Mouse (Mus musculus) layer of hippocampus, postnatal 25 days (tissue): ENCODE results near the gene Acsl3. TPM values are rescaled to one million over a fixed set of nuclear protein-coding genes. Genes with fewer than 3 reads are reported as not detected.

ENCODE experiments used
- DNase-seq, 2 experiments: peaks; one replicate each; pipeline ENCODE4 v3.0.0; 2022; ENCODE audit warnings: mixed read lengths in 2 of 2, low spot score in 1 of 2; ENCODE audit errors: extremely low spot score in 1 of 2
- total RNA-seq, 2 experiments: library from RNA; stranded (reverse); gene quantifications; 2 replicates each; pipeline ENCODE4 v1.2.3; 2021

Acsl3 gene
- total RNA-seq, result 100 to 1,000 TPM; 166 to 194 TPM

- peak; percentile 89 to 95 for DNase-seq
These were observed at the start of gene Acsl3, which contains the start of gene Utp14b for GRCm38 (mm10) chr1:78657671-78658440. Gene Acsl3 (plus strand): TSS chr1:78657825. Gene Utp14b (plus strand): TSS chr1:78658038.

GRCm38 (mm10) chr1:78609134-78609907, 48.3 kb upstream of the Acsl3 start:
- DNase-seq, result no peak

GRCm38 (mm10) chr1:78611039-78611438, 46.6 kb upstream of the Acsl3 start:
- DNase-seq, result no peak

GRCm38 (mm10) chr1:78612959-78613358, 44.7 kb upstream of the Acsl3 start:
- DNase-seq, result no peak

- DNase-seq, result no peak
These were observed 33.3 kb upstream of the Acsl3 start for GRCm38 (mm10) chr1:78624352-78624751.

- no peak for DNase-seq
These were observed 23.1 kb upstream of the Acsl3 start for GRCm38 (mm10) chr1:78634486-78634885.

- no peak for DNase-seq
These were observed 16.8 kb upstream of the Acsl3 start for GRCm38 (mm10) chr1:78640871-78641270.

GRCm38 (mm10) chr1:78641791-78642190, 15.8 kb upstream of the Acsl3 start:
- DNase-seq, result no peak

GRCm38 (mm10) chr1:78642197-78642596, 15.4 kb upstream of the Acsl3 start:
- DNase-seq, result no peak

- no peak for DNase-seq
These were observed 10.2 kb upstream of the Acsl3 start for GRCm38 (mm10) chr1:78647317-78647885.

GRCm38 (mm10) chr1:78649269-78650061, 8.2 kb upstream of the Acsl3 start:
- no peak for DNase-seq

- no peak for DNase-seq
These were observed 1.2 kb upstream of the Acsl3 start for GRCm38 (mm10) chr1:78656472-78656871.

- no peak for DNase-seq
These were observed 500 bp upstream of the Acsl3 start for GRCm38 (mm10) chr1:78657021-78657629.

- no peak for DNase-seq
These were observed 1.0 kb downstream of the Acsl3 start for GRCm38 (mm10) chr1:78658441-78659269.

- no peak for DNase-seq
These were observed 1.7 kb downstream of the Acsl3 start for GRCm38 (mm10) chr1:78659270-78659823.

- DNase-seq, result no peak
These were observed 6.7 kb downstream of the Acsl3 start for GRCm38 (mm10) chr1:78664326-78664725.

- no peak for DNase-seq
These were observed 8.4 kb downstream of the Acsl3 start for GRCm38 (mm10) chr1:78665954-78666499.

GRCm38 (mm10) chr1:78666585-78666984, 9.0 kb downstream of the Acsl3 start:
- DNase-seq, result no peak

- no peak for DNase-seq
These were observed 24.7 kb downstream of the Acsl3 start for GRCm38 (mm10) chr1:78682291-78682690.
